Mouse (Mus musculus) ES-Bruce4 (cell line): ENCODE measurements at regions not wholly inside any gene's neighbourhood (a gene's known extent, or its start where the extent isn't known, plus 50 kb on each side); places are given as distances from the start of the nearest gene placed in this dataset.

Source experiments
- CTCF ChIP-seq: IDR thresholded peaks from one replicate; pipeline ENCODE4 v1.8.1; 2011; ENCODE audit warnings: low read depth, low read length
- EP300 ChIP-seq: IDR thresholded peaks from 2 replicates; pipeline ENCODE4 v1.6.1; 2011; ENCODE audit warnings: low read depth, low read length; ENCODE audit not compliant: insufficient read depth
- POLR2A ChIP-seq: IDR thresholded peaks from one replicate; pipeline ENCODE4 v1.8.1; 2011; ENCODE audit warnings: low read length; ENCODE audit not compliant: insufficient read depth

- TF ChIP-seq CTCF (no peak), POLR2A (no peak), EP300 (no peak)
Observed at GRCm38 (mm10) chrX:42333631-42334030, 155.9 kb upstream of the Tex13c2 start.
